Mouse (Mus musculus): Measurements from ENCODE around the gene Eepd1.
"Not testable (repeated sequence)": the region's sequence is repeated elsewhere in the genome, so short reads cannot be mapped to it uniquely, and the experiment has no call there.

Eepd1 gene

GRCm38 (mm10) chr9:25481344-25482095 lies at the start of gene Eepd1:
TSS of gene Eepd1 (plus strand) at chr9:25481547.
- DNase-seq (ENCODE audit: extremely low spot score), result peak; percentile 95

DNA sequence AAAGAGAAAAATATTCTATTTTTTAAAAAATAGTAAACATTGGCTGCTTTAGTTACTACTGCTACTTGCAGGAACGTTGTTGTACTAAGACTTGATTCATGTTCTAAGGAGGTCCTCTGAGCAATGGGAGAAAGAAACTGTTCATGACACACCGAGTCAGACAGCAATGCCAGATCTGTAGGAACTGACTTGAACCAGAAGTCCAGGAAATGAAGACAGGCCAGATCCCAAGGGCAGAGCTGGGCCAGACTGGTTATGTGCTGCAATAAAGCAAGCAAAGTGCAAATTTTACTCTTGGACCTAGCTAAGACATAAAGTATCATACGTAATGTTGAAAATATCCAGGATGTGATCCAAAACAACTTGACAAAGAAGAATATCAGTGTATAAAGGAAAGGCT lies 42.5 kb upstream of the Eepd1 start:
- no peak for DNase-seq (ENCODE audit: extremely low spot score)

DNA sequence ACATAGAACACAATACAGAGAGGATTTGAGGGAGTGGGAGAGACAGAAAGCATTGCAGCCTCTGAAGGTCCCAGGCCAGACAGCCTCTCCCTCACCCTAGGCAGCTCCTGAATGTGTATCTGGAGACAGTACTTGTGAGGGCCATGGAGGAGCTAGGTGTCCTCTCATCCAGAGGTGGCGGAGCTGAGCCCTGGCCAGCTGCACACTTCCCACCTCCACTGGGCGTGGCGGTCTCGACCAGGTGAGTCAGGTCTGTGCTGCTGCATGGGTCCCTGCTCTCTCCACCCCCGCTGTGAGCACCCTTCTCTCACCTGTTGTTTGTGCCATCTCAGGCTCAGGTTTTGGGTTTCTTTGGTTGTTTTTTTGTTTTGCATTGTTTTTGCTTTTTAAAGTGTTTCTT lies 41.3 kb upstream of the Eepd1 start:
- not testable (repeated sequence) for DNase-seq (ENCODE audit: extremely low spot score)

DNA sequence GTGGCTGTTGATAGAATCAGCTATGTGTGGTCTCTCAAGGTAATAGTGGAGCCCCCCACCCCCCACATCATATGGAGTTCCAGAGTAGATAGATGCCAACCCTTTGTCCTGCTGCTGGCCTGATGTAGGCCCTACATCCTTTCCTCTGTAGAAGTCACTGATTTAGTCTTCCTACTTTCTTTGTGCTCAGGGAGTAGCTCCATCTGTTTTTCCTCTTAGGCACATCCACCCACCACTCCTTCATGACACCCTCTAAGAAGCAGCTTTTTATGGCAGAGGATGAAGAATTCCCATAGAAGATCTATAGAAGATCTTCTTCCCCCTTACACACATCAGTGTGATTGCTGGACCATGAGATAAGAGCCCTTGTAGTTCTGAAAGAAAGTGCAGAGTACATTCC lies 39.3 kb upstream of the Eepd1 start:
- DNase-seq (ENCODE audit: extremely low spot score), result no peak

DNA sequence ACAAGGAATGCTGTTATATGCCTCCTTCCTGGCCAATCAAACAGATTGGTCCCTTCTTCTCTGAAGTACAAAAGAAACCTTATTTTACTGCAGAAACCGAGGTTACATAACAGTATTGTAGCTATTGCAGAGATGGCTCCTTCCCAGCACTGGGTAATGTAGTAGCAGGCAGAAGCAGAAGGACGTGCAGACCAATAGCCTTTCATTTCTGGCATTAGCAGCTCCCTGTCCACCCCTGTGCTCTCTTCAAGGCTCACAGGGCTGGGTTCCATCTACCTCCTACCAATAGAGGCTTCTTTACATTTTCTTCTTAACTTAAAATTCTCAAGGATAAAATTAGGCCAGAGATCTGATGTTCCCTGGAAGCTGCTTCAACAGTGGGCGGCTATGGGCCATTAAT lies 38.3 kb upstream of the Eepd1 start:
- no peak for DNase-seq (ENCODE audit: extremely low spot score)

GRCm38 (mm10) chr9:25443546-25443945 lies 37.8 kb upstream of the Eepd1 start:
- DNase-seq (ENCODE audit: extremely low spot score), result no peak

- no peak for DNase-seq (ENCODE audit: extremely low spot score)
Observed at GRCm38 (mm10) chr9:25450394-25450793, 31.0 kb upstream of the Eepd1 start.

DNA sequence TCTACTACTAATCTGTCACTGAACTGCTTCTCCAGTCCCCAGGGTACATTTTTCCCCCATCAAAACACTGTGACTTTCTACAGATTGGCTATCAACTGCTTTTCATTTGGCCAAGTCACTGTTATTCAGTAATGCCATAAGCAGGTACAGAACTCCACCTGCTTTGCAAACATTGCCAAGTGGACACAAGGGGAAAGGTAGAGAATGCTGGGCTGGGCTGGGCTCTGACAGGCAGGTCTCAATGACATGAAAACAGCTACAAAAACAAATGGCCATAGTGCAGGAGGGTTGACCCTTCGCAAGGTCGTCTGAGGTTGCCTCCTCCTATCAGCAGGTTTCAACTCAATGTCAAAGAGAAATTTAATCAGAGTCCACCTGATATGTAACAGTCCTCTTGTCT lies 26.3 kb upstream of the Eepd1 start:
- DNase-seq (ENCODE audit: extremely low spot score), result no peak

GRCm38 (mm10) chr9:25460835-25461555 lies 20.4 kb upstream of the Eepd1 start:
- no peak for DNase-seq (ENCODE audit: extremely low spot score)

DNA sequence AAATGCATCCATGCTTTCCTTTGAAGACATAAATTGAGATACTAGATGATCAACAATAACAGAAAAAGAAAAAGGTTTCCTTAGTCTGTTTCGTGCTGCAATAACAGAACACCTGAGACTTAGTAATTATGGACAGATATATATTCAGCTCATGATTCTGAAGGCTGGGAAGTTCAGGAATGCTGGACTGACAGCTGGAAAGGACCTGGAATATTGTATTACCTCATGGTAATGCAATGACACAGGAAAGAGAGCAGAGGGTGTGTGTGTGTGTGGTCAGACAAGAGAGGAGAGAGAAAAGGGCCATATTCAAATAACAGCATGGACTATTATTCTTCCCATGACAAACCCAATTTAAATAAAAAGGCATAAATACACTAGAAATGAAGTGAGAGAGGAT lies 17.0 kb upstream of the Eepd1 start:
- DNase-seq (ENCODE audit: extremely low spot score), result no peak

GRCm38 (mm10) chr9:25479392-25480020 lies 1.8 kb upstream of the Eepd1 start:
- DNase-seq (ENCODE audit: extremely low spot score), result no peak

- DNase-seq (ENCODE audit: extremely low spot score), result no peak
Observed at GRCm38 (mm10) chr9:25480676-25481075, 671 bp upstream of the Eepd1 start.

DNA sequence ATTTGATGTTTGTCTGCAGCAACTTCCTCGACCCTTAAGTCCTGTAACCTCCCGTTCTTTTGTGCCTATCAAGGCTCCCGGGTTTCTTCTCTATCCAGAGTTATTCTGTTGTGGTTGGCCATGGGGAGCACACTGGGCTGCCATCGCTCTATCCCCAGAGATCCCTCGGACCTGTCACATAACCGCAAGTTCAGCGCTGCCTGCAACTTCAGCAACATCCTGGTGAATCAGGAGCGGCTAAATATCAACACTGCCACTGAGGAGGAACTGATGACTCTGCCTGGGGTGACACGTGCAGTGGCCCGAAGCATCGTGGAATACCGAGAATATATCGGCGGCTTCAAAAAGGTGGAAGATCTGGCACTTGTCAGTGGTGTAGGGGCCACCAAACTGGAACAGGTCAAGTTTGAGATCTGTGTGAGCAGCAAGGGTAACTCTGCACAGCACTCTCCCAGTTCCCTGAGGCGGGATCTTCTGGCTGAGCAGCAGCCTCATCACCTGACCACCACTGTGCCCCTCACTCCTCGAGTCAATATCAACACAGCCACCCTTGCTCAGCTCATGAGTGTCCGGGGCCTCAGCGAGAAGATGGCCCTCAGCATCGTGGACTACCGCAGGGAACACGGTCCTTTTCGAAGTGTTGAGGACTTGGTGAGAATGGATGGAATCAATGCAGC lies 1.1 kb downstream of the Eepd1 start:
- peak; percentile 28 for DNase-seq (ENCODE audit: extremely low spot score)

- no peak for DNase-seq (ENCODE audit: extremely low spot score)
Observed at GRCm38 (mm10) chr9:25482999-25483347, 1.6 kb downstream of the Eepd1 start.

- DNase-seq (ENCODE audit: extremely low spot score), result no peak
Observed at GRCm38 (mm10) chr9:25483931-25484618, 2.7 kb downstream of the Eepd1 start.

DNA sequence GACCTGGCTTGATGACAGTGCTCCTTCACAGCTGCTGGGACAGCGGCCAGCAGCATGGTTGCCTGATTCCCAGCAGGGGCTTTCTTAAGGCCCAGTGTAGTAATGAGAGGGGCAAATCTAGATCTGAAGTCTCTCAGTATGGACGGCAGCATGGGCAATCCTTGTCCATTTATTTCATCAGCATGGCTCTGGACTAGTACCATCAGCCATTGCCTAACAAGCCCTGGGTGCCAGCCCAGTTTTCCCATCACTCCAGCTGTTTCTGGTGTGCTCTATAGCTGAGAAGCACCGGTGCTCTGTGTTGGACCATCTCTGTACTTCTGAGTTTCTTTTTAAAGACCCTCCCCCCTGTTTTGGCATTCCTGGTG lies 3.3 kb downstream of the Eepd1 start:
- DNase-seq (ENCODE audit: extremely low spot score), result no peak

GRCm38 (mm10) chr9:25485006-25485405 lies 3.7 kb downstream of the Eepd1 start:
- no peak for DNase-seq (ENCODE audit: extremely low spot score)

DNA sequence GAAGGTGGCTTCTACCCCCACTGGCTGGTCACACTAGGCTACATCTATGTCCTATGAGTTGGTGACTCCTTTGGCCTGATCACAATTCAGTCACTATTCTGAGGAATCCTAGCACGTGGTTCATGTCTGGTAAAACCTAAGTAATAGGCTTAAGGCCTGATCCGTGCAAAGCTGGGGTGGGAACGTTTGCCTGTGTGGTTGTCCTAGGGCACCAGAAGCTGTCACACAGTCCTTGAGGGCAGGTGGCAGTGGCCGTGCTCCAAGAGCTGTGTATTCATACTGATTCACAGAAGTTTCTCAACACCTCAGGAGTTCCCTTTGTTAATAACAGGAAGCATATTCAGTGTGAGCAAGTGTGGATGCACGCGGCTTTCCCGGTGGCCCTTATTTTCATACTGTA lies 4.1 kb downstream of the Eepd1 start:
- DNase-seq (ENCODE audit: extremely low spot score), result no peak

- DNase-seq (ENCODE audit: extremely low spot score), result no peak
Observed at GRCm38 (mm10) chr9:25486246-25486807, 5.0 kb downstream of the Eepd1 start.

- DNase-seq (ENCODE audit: extremely low spot score), result no peak
Observed at GRCm38 (mm10) chr9:25487446-25488110, 6.2 kb downstream of the Eepd1 start.

- DNase-seq (ENCODE audit: extremely low spot score), result no peak
Observed at GRCm38 (mm10) chr9:25488581-25488980, 7.2 kb downstream of the Eepd1 start.

All from embryo, embryonic 9.5 days (tissue).